Mouse (Mus musculus): ENCODE data around the gene Polq.
"Not testable (repeated sequence)": the region's sequence is repeated elsewhere in the genome, so short reads cannot be mapped to it uniquely, and the experiment has no call there.

Polq gene

DNA sequence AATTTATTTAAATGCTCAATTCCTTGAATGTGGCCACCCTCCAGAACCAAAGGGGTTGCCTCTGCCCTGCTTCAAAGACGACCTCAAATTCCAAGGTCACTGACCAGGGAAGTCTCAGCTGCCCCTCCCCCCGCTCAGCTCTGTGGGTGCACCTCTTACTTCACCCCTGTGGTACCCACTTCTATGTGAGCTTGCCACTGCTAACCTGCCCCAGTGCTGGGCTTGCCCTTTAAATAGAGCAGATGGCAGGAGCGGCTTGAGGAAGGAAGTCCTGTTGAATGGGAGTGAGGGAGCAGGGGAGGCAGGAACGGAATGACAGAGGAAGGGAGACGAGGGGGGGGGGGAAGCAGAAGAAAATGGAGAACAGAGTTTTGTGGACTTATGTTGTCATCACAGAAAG lies 97.2 kb downstream of the Polq start:
- DNase-seq (ENCODE audit: low spot score), result no peak

DNA sequence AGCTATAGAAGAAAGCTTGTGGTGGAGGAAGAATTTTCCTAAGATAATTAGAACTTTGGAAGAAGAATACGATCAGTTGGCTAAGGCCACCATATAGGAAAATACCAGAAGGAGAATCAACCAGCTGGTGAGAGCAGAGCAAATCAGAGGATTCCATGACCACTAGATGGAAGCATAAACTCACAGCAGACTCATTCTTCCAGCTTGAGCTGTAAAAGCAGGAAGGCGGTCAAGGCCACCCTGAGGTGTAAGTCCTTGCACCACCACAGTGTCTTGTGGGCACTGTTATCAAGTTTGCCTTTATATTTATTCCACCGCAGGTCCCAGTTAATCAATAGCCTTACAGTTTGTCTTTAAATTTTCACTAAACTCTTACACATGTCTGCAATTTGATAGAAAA lies 97.7 kb downstream of the Polq start:
- peak; percentile 39 for DNase-seq (ENCODE audit: low spot score)

DNA sequence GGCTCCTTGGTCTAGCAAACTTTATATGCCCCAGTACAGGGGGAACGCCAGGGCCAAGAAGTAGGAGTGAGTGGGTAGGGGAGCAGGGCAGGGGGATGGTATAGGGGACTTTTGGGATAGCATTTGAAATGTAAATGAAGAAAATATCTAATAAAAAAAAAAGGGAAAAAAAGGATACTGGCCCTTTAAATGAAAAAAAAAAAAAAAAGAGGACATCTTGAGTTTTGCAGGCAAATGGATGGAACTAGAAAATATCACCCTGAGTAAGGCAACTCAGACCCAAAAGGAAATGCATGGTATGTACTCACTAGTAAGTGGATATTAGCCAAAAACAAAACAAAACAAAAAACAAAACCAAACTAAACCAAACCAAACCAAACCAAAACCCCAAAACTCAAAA lies 113.6 kb downstream of the Polq start:
- DNase-seq (ENCODE audit: low spot score), result not testable (repeated sequence)

Measured in ovary, postnatal 36 days (tissue).